23 mouse cellular contexts compared by ENCODE assay signal in genomic region chr3:154798806-154799205, GRCm38 (mm10).
DNase-seq lines count a peak whose midpoint lies in the region; ATAC-seq and TF ChIP-seq lines count a peak whose summit lies in the region.
"Had no signal": no experiment of that assay in that cellular context is flagged by ENCODE, and none has a peak within 500 bp of the region (broad histone marks: within the 10 kb centered on the region; RNA-seq: fewer than 3 reads in every experiment).

No protein-coding gene starts in this region.

- H3K9ac ChIP-seq in forebrain, postnatal 0 days: no peak overlapping the region
- H3K9ac ChIP-seq in forebrain, embryonic 12.5 days: no peak overlapping the region
- H3K9ac ChIP-seq: embryonic facial prominence, embryonic 15.5 days; forebrain, embryonic 15.5 days; hindbrain, embryonic 12.5 days had no signal

- no peaks in the 10 kb centered on the region for H3K36me3 ChIP-seq in forebrain, postnatal 0 days (ENCODE audit: insufficient read depth)
- no peaks in the 10 kb centered on the region for H3K36me3 ChIP-seq in forebrain, embryonic 12.5 days (replicated peaks)
- H3K36me3 ChIP-seq: embryonic facial prominence, embryonic 15.5 days; forebrain, embryonic 10.5 days; forebrain, embryonic 15.5 days; heart, embryonic 10.5 days; hindbrain, embryonic 12.5 days had no signal

- H3K4me3 ChIP-seq in cerebellum, adult 2 months (replicated peaks; ENCODE audit: insufficient read depth, low read depth, low read length): no peak overlapping the region
- H3K4me3 ChIP-seq in forebrain, postnatal 0 days (ENCODE audit: low read depth, low read length): no peak overlapping the region
- H3K4me3 ChIP-seq in forebrain, embryonic 12.5 days (replicated peaks): no peak overlapping the region
- H3K4me3 ChIP-seq: embryonic facial prominence, embryonic 15.5 days; erythroblast, embryonic 14.5 days; forebrain, embryonic 10.5 days; forebrain, embryonic 15.5 days; heart, embryonic 10.5 days; hindbrain, embryonic 12.5 days had no signal

- no peak for TF ChIP-seq POLR2A in cerebellum, adult 2 months (IDR thresholded peaks at IDR 0.05; ENCODE audit: borderline replicate concordance, insufficient read depth, low read length)

- DNase-seq in cerebellum, adult 2 months: peak; percentile 26 to 60
- no peak for DNase-seq in cerebellum, postnatal 4 days (ENCODE audit: low spot score in 2 of 2)
- no peak for DNase-seq in forebrain, postnatal 0 days
- DNase-seq in NIH3T3 (ENCODE audit: low read depth): peak; percentile 56
- peak; percentile 42 to 65 for DNase-seq in cerebellum, postnatal 25 days
- no peak for DNase-seq in adrenal gland, postnatal 4 days (ENCODE audit: low spot score in 2 of 2)
- DNase-seq in left cerebral cortex, postnatal 14 days (ENCODE audit: low spot score in 2 of 2): no peak
- DNase-seq: adrenal gland, adult 2 months; adrenal gland, postnatal 25 days; embryo, embryonic 11 days; gastrocnemius, postnatal 14 days; heart, postnatal 10 days; heart, postnatal 4 days; kidney, adult 11 months; kidney, adult 9 months had no signal

- H3K4me2 ChIP-seq in forebrain, postnatal 0 days (ENCODE audit: low read depth): no peak overlapping the region
- H3K4me2 ChIP-seq in forebrain, embryonic 12.5 days: no peak overlapping the region
- H3K4me2 ChIP-seq: embryonic facial prominence, embryonic 15.5 days; forebrain, embryonic 15.5 days; hindbrain, embryonic 12.5 days had no signal

- H3K27me3 ChIP-seq in cerebellum, adult 2 months (ENCODE audit: control insufficient read depth, insufficient read depth, low read length): no peaks in the 10 kb centered on the region; the same call in 1 of the 2 replicates
- H3K27me3 ChIP-seq in forebrain, postnatal 0 days (ENCODE audit: insufficient read depth, low read length): no peaks in the 10 kb centered on the region
- no peaks in the 10 kb centered on the region for H3K27me3 ChIP-seq in forebrain, embryonic 12.5 days
- H3K27me3 ChIP-seq: embryonic facial prominence, embryonic 15.5 days; forebrain, embryonic 15.5 days; hindbrain, embryonic 12.5 days had no signal

- peak; percentile 9; the same call in 1 of the 2 replicates for ATAC-seq in forebrain, postnatal 0 days
- ATAC-seq in forebrain, embryonic 12.5 days (ENCODE audit: low FRiP score): no peak
- ATAC-seq: forebrain, embryonic 15.5 days; hindbrain, postnatal 0 days had no signal

- 6% methylated on average over 4 of the region's 4 CpGs for WGBS in cerebellum, adult 2 months
- 53% methylated on average over 4 of the region's 4 CpGs for WGBS in forebrain, postnatal 0 days
- WGBS in forebrain, embryonic 12.5 days: 88% methylated on average over 4 of the region's 4 CpGs

- intact Hi-C loops in left cerebral cortex, postnatal 14 days (cut with DNase I): no loop called here

- no peak overlapping the region for H3K27ac ChIP-seq in cerebellum, adult 2 months (ENCODE audit: insufficient read depth, low read length)
- H3K27ac ChIP-seq in forebrain, postnatal 0 days (ENCODE audit: low read depth, low read length): no peak overlapping the region
- H3K27ac ChIP-seq in forebrain, embryonic 12.5 days: no peak overlapping the region
- H3K27ac ChIP-seq: embryonic facial prominence, embryonic 15.5 days; forebrain, embryonic 10.5 days; forebrain, embryonic 15.5 days; heart, embryonic 10.5 days; hindbrain, embryonic 12.5 days; hindbrain, postnatal 0 days had no signal

- no peaks in the 10 kb centered on the region for H3K9me3 ChIP-seq in forebrain, postnatal 0 days (ENCODE audit: low read length)
- no peaks in the 10 kb centered on the region for H3K9me3 ChIP-seq in forebrain, embryonic 12.5 days
- H3K9me3 ChIP-seq: embryonic facial prominence, embryonic 15.5 days; forebrain, embryonic 10.5 days; forebrain, embryonic 15.5 days; heart, embryonic 10.5 days; hindbrain, embryonic 12.5 days had no signal

- H3K4me1 ChIP-seq in cerebellum, adult 2 months (ENCODE audit: control insufficient read depth, insufficient read depth, low read length): peaks cover 4% of the 10 kb centered on the region; the same call in 1 of the 2 replicates
- 0 out of 2 replicates have a peak, but pooled peaks cover 4% of the 10 kb centered on the region for H3K4me1 ChIP-seq in forebrain, postnatal 0 days (ENCODE audit: insufficient read depth)
- H3K4me1 ChIP-seq in forebrain, embryonic 12.5 days: 0 out of 2 replicates have a peak, but pooled peaks cover 5% of the 10 kb centered on the region
- H3K4me1 ChIP-seq: embryonic facial prominence, embryonic 15.5 days; forebrain, embryonic 10.5 days; heart, embryonic 10.5 days had no signal

- no peak for TF ChIP-seq CTCF in cerebellum, adult 2 months (IDR thresholded peaks at IDR 0.05; ENCODE audit: borderline replicate concordance, insufficient read depth, low read depth, low read length)
- no peak for TF ChIP-seq CTCF in forebrain, postnatal 0 days (IDR thresholded peaks at IDR 0.05; ENCODE audit: low read depth)

Comparison
In these comparisons a context has a peak if more than half of its experiments do, and no peak if none do; other contexts are left out.
1. DNase-seq: peak in cerebellum, adult 2 months (2 of 2), NIH3T3 (single experiment) and cerebellum, postnatal 25 days (2 of 2); none in cerebellum, postnatal 4 days (0 of 2), forebrain, postnatal 0 days (single experiment), adrenal gland, postnatal 4 days (0 of 2) and left cerebral cortex, postnatal 14 days (0 of 2).